Mouse (Mus musculus): Measurements from ENCODE around the gene Cnnm2.

Gene Cnnm2

DNA sequence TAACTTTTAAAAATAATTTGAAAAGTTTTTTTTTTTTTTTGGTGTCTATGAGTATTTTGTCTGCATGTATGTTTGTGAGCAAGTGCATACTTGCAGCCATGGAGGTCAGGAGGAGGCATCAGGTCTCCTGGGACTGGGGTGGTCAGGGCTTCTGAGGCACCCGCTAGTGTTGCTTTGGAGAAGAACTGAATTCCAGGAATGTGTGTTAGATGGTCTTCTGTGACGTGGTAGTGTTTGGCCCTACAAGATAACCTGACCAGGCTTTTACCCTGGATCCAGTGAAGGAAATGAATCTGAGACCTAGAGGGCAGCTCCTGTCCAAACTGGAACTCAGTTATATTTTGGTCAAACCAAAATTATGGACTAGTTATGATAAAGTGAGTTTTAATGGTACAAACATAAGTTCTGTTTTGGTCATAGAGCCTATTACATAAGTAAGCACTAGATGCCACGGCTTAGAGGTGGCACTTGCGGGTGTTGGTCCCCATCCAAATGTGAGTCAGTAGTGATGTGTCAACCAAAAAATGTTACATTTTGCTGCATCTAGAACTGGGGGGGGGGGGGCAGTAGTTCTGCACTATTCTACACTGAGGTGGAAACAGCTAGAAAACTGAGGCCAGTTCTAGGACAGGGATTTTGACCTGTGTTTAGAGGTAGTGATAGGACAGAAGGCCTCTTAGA is 38.6 kb downstream of the Cnnm2 start:
- no peak for DNase-seq (ENCODE audit: low spot score)

DNA sequence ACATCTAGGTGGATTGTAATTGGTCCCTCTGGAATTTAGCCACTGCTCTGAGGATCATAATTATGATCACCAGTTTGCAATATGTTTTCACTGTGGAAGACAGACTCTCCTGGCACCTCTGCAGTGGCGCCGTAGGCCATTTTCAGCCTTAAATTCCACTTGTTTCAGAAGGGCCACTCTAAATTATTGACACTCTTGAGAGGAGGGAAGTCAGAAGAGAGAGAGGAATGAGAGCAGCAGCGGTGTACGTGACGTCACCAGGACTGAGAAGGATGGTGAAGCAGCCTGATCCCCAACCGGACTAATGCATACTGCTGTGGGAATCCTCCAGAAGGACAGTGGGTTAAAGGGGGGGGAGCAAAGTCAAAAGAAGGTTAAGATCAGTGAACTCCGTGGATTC is 40.1 kb downstream of the Cnnm2 start:
- DNase-seq (ENCODE audit: low spot score): no peak

DNA sequence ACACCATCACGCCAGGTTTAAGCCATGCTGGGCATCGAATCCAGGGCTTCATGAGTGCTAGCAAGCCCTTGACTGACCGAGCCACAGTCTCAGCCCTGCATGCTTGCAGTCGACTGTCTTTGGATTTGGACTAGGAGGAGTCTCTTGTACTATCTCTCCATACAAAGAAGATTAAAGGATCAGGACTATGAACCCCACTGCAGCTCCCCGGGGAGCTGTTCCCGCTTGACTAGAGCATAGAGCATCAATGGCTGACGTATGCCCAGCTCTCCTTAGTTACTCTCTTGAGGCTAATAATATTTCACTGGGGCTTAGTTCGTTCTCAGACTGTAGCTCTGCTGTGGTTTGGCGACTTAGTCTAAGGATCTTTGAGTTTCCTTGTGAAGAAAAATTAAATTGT is 40.9 kb downstream of the Cnnm2 start:
- no peak for DNase-seq (ENCODE audit: low spot score)

DNA sequence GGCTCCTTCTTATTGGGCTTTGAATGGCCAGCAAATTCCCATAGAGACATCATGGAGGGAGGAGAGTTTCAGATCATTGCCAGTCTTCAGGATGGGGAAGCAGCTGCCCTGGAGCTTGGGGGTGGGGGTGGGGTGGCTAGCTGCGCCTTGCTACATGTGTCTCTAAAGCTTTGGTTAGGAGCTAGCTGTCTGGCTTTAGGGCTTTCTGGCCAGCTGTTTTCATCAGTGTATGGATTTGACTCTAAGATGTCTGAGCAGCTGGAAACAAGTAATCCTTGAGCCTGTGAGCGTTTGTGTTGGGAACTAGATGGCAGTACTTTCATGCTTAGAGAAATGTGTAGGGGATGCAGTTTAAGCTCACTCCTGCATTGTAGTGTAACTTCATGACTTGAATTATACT is 42.3 kb downstream of the Cnnm2 start:
- no peak for DNase-seq (ENCODE audit: low spot score)

DNA sequence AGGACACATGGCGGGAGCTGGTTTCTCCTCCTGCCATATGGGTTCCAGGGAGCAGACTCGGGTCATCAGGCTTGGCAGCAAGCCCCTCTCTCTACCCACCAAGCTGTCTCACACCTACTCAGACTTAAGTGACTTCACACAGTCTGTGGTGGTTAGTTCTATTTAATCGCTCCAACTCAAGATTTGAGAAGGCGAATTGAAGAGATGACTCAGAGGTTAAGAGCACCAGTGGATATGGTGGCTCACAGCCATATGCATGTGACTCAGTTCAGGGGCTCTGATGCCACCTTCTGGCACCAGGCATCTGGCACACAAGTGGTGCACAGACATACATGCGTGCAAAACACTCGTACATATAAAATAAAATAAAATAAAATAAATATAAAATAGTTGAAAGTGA is 43.4 kb downstream of the Cnnm2 start:
- no peak for DNase-seq (ENCODE audit: low spot score)

DNA sequence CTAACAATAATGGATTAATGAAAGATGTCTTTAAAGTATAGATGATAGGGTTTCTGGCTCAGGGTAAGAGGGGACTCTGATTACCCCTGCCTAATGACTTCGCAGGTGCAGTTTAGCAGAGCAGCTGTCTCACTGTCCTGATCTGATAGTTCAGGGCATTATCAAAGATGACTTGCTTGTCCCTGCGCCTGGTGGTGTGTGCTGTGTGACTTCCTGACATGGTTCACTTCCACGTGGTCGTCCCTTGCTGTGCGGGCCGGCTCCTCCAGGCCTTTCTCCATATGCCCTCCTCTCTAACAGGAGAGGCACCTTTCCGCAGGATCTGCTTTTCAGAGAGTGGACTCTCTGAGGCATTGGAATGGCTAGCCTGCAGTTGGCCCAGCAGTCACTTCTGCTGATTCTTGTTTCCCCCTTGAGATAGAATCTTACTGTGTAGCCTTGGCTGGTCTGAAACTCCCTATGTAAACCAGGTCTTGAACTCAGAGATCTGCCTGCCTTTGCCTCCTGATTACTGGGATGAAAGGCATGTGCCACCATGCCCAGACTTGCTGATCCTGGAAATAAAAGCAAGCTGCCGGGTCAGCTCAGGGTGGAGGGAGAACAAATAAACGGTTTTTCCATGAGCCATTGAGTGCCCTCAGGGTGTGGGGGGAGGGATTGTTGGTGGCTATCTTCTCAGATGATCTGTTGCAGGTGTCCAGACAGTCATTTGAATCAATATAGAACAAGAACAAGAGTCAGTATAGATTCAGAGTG is 44.7 kb downstream of the Cnnm2 start:
- DNase-seq (ENCODE audit: low spot score): no peak

DNA sequence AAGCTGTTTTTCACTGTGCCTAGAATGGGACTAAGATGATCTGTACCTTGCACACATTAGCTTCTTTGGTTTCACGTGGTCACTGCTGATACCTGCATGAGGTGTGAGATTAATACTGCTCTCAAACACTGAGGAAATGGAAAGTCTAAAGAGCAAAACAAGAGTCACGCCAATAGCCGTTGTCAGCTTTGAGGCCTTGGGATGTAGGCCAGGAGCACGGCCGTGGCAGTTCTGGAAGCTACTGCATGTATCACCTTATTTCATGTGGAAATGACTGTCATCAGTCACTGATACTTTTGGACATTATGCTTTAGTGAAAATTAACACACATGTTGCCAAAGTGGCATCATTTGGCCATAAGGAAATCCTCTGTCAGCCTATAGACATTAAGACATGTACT is 46.9 kb downstream of the Cnnm2 start:
- no peak for DNase-seq (ENCODE audit: low spot score)

DNA sequence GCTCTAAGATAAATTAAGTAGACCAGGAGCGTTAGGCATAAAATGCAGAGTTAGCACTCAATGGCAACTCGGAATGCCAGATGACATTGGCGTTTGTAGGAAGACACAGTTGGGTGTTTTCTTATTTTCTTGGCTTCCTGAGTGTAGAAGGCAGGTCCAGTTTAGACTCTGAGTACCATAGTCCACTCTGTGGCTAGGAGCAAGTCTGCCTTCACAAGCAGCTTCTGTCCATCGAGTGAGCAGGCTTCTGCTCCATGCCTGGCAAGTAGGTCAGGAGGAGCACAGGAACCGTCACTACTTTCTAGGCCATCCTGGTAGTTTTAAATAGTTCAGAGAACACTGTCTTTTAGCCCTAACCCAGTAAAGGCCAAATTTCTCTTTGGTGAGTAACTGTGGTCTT is 47.6 kb downstream of the Cnnm2 start:
- DNase-seq (ENCODE audit: low spot score): no peak

DNA sequence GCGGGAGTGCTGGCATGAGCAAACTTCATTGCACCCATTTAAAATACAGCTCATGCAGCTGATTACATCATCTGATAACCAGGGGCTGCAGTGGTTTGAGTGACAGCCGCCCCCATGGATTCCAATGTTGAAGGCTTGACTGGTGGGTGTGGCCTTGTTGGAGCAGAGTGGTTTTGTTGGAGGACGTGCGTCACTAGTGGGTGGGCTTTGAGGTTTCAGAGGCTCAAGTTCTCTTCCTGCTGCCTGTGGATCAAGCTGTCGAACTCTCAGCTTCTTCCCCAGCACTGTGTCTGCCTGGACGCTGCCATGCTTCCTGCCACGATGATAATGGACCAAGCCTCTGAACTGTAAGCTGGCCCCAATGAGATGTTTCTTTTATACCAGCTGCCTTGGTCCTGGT is 57.9 kb downstream of the Cnnm2 start:
- no peak for DNase-seq (ENCODE audit: low spot score)

DNA sequence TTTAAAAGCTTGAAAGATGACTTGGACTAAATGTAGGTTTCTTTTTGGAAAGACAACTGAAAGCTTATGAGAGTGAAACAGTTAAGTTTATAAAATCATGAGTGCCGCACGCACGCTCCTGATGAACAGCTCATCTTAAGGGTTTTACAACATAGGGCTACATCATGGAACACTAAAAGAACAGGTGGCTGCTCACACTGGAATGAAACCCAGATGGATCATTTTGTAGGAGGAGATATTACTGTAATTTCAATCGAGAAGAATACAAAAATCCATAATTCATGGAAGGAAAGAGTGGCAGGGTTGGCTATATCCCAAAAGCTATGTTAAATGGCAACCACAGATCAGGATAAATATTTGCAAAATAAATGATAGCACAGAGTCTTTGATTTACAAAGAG is 61.1 kb downstream of the Cnnm2 start:
- DNase-seq (ENCODE audit: low spot score): no peak

DNA sequence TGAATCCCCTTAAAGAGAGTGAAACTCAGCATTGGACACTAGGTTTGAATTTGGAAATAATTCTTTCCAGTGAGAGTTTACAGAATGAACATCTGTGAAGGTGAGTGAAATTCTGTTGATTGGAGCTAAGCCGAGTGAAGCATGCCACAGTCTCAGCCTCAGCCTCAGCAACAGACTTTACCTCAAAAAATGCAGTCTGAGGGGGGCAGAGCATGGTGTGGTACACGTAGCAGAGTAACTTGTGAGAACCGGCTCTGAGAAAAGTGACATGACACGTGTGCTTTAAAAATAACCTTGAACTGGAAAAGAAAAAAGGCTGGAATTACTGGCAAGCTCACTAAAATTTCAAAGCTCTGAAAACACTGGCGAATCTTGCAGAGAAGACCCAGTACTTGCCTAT is 62.4 kb downstream of the Cnnm2 start:
- no peak for DNase-seq (ENCODE audit: low spot score)

DNA sequence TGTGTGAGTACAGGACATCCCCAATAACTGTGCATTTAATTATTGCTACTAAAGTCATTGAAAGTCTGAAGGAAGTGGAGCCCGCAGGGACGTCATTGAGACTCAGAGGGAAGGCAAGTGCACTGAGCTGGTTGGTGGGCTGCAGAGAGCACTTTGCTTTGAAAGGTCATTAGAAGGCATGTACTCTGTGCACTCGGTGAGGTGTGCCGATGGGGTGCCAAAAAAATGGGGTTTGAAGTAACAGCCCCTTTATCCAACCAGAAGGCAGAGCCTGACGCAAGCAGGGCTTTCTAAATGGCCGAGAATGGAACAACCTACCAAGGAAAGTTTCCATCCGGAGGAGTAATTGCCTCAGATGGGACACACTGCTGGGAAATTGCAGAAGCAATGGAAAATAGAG is 63.5 kb downstream of the Cnnm2 start:
- DNase-seq (ENCODE audit: low spot score): no peak

DNA sequence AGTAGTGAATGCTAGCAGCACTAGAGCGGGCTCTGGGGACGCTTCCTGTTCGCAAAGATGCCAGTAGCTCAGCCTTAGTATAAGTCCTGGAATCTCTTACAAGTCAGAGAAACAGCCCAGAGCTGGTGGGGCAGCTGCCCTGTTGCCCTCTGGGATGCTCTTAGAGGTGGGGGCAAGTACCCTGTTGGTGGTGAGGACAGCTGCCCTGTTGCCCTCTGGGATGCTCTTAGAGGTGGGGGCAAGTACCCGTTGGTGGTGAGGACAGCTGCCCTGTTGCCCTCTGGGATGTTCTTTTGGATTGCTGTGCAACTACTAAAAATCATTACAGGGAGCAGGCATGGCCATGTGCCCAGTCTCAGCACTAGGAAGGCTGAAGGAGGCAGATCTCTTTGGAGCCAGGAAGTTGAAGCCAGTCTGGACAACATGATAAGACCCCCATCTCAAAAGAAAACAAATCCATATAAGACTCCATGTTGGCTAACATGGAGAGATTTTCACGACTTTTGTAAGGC is 66.3 kb downstream of the Cnnm2 start:
- DNase-seq (ENCODE audit: low spot score): no peak

DNA sequence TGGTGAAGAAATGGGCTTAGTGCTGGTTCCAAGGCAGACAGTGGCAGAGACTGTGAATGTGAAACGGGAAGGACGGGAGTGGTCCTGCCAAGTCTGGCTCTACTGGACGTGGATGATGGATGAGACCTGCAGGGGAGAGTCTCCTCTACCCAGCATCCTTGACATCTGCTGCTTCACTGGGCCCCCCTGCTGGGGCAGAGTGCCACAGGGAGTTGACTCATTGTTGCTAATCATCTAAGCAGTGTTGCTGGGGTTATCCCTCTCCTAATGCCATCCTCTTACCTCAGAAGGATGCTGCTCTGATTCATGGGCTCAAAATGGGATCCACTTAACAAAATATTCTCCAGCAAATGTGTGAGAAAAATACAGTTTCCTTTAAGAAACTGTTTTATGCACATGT is 67.6 kb downstream of the Cnnm2 start:
- DNase-seq (ENCODE audit: low spot score): no peak

DNA sequence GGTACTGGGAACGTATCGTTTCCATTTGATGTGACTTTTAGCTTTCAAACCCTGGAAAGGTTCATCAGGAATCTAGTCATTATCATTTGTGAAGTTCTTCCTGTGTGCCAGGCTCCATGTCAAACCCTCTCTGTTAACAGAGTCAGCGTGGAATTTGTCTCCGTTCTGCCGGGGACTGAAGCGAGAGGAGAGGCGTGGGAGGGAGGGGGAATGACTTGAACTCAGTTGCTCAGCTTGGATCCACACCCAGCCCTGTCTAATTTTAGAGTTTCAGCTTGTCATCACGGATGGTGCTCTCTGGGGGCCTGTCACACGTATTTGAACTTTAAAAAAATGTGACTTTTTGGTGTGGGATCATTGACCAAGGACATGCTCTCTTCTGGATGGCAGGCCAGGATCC is 70.0 kb downstream of the Cnnm2 start:
- no peak for DNase-seq (ENCODE audit: low spot score)

DNA sequence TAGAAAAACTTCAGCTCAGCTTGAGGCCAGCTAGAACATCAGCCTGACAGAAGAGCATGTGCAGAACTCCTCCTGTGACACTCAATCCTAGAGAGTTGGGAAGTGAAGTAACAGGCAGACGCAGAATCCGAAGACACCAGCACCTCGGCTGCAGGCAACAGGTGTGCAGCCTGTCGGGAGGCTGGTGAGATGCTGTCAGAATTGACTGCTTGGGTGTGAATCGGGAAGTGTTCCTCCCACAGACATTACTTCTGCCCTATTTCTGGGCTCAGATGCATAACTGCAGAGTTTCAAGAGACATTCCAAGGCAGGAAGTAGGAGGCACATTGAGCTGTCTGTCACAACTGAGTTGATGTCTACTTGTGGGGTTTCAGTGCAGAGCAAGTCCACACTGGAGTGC is 72.9 kb downstream of the Cnnm2 start:
- no peak for DNase-seq (ENCODE audit: low spot score)

DNA sequence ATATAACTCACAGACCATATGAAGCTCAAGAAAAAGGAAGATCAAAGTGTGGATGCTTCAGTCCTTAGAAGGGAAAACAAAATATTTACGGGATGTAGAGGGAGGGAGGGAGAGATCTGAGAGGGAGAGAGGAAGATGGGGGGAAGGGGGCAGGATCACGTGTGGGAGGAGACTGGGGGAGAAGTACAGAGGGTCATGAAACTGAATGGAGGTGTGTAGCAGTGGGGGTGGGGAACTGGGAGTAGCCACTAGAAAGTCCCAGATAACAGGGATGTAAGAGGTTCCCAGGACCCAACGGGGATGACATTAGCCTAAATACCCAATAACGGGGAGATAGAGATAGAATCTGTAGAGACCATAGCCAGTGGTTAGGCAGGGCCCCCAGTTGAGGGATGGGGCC is 73.9 kb downstream of the Cnnm2 start:
- no peak for DNase-seq (ENCODE audit: low spot score)

DNA sequence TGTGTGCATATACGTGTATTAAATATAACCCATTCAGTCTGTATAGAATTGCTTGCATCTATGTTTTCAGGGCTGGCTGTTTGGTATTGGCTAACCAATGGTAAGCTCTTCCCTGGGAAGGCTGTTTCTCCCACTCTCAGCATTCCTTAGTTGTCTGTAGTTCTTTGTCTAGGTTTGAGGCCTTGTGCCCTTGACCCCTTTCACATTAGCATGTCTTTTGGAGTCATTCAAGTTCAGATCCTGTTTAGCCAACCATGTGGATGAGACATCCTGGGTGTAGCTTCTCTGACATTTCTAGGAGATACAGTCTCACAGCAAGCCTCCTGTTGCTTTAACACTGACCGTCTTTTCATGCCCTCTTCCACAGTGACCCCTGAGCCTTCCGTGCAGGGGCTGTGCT is 74.7 kb downstream of the Cnnm2 start:
- no peak for DNase-seq (ENCODE audit: low spot score)

DNA sequence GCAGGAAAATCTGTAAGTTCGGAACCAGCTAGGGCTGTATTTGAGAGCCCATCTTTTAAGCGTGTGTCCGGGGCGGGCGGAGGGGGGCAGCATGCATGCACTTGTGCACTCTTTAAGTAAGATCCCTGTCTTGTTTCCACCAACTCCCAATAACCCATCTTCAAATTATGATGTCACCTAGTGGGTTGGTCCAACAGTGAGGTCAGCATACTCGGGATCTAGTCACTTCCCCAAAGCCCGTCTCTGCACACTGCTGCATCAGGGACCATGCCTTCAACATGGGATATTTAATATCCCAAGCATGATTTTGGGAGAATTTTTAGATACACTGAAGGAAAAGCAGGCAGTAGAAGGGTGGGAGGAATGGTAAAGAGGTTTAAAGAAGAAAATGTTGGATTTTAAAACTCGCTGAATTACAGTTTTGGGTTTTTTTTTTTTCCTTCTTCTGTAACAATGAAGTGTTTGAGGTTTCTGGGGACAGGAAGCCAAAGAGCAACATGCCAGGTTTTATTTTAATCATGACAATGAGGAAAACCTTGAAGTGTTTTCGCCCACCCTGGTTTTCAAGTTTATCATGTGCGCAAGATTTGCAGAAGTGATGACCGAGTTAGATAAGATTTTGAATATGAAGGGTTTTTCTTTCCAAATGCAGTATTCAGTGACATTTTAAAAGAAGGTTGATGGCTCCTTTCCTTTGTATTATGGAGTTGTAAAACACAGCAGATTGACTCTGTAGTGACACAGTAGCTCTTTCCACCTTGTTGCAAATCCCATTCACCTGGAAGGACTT is 76.1 kb downstream of the Cnnm2 start:
- no peak for DNase-seq (ENCODE audit: low spot score)

DNA sequence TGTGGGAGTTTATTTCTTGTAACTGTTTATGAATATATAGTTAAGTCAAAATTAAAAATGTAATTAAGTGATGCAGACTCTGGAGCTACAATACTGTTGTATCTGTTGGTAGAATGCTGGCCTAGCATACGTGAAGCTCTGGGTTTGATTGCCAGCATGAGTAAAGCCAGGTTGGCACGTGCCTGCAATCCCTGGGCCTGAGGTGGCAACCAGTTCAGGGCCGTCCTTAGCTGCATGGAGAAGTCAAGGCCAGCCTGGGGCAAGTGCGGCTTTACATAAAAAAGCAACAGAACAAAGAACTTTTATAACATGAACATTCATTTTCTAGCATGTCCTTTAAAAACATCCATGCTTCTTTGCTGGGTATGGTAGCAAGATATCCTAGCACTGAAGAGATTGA is 79.6 kb downstream of the Cnnm2 start:
- no peak for DNase-seq (ENCODE audit: low spot score)

DNA sequence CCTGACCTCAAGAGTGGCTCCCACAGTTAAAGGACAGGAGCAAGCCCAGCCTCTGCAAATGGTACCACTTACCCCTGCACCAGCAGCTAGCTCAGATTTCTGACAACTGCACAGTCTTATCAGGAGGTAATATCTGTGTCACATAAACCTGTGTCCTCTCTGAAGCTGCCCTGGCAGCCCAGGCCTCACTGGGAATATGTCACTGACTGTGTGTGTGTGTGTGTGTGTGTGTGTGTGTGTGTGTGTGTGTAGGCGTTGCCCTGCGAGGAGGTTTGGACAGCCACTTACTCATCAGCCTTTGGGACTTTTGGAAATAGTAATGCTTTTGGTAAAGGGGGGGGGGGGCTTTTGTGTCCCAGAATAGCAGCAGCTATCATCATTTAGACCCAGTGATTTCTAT is 81.6 kb downstream of the Cnnm2 start:
- DNase-seq (ENCODE audit: low spot score): no peak

DNA sequence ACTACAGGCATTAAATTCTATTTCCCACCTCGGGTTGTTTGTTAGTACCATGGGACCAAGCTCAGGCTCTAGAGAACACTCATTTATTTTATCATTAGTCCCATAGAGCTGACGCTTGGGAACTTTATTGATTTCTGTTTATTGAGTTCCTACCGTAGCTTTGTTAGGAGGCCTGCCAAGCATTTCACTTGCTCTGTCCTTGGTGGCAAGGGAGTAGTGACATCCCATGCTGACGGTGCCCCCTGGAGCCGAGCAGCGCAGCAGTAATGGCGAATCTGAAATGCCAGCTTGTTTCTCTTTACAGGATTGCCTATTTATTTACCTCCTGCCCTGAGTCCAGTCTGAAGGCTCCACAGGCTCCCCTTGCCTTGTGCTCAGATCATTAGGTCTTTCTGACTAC is 84.7 kb downstream of the Cnnm2 start:
- no peak for DNase-seq (ENCODE audit: low spot score)

DNA sequence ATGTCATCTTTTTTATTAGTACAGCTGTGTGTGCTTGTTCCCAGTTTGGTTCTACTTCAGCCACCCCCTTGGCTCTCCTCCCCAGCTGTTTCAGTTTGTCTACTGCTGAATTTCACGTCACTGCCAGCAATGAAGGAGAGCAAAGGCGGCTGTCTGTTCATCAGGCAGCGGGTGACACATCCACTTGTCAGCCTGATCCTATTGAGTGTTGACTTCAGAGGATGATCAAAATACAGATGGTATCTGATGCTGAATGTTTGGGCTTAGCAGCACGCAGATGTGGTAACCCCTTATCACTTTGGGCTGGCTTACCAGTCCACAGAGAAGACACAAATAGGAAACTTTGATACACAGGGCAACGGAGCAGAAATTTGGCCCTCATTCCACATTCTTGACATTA is 85.1 kb downstream of the Cnnm2 start:
- DNase-seq (ENCODE audit: low spot score): no peak

All from layer of hippocampus, adult 9-10 months (tissue).